Mouse (Mus musculus) gastrocnemius, postnatal 25 days (tissue): Measurements from ENCODE around the gene Ak9. TPM values are rescaled to one million over a fixed set of nuclear protein-coding genes. Genes with fewer than 3 reads are reported as not detected.

Experiments used
- total RNA-seq, 2 experiments: library from RNA; stranded (reverse); gene quantifications; 1 replicate in 1 of 2; 2 replicates in 1 of 2; pipeline ENCODE4 v1.2.3; 2021

Gene Ak9
- total RNA-seq, 2 experiments from 2014 or later, result not detected

Other genes starting within 250 kb of the Ak9 start
- gene Gpr6, start 231.7 kb upstream of the Ak9 start, total RNA-seq, result not detected
- 1 to 10 TPM; 4.9 to 5.8 TPM for gene Fig4, start 720 bp upstream of the Ak9 start, total RNA-seq
- 1 to 10 TPM; 3.5 to 3.7 TPM for gene Zbtb24, start 146.4 kb downstream of the Ak9 start, total RNA-seq
- gene Mical1, start 172.3 kb downstream of the Ak9 start, total RNA-seq, result 1 to 10 TPM; 6.9 to 8.1 TPM
- 10 to 100 TPM in 1 of 2 experiments, 1 to 10 TPM in 1; 9.5 to 12.0 TPM for gene Smpd2, start 186.4 kb downstream of the Ak9 start, total RNA-seq
- not detected for gene Ppil6, start 186.5 kb downstream of the Ak9 start, total RNA-seq
- gene Cd164, start 215.4 kb downstream of the Ak9 start, total RNA-seq, result 100 to 1,000 TPM; 114 to 119 TPM